Mouse (Mus musculus) C2C12 (cell line): ENCODE measurements around the gene Zfp13. TPM values are rescaled to one million over a fixed set of nuclear protein-coding genes. Genes with fewer than 3 reads are reported as not detected.

Experiments used
- H3K27me3 ChIP-seq: one replicate; pipeline ENCODE4 v1.6.1; 2011; ENCODE audit not compliant: control insufficient read depth, insufficient read depth, insufficient read length
- H3K36me3 ChIP-seq: one replicate; pipeline ENCODE4 v1.6.1; 2011; ENCODE audit not compliant: control insufficient read depth, insufficient read depth
- H3K4me3 ChIP-seq: one replicate; pipeline ENCODE4 v1.5.1; 2011; ENCODE audit warnings: mild to moderate bottlenecking, control low read depth; ENCODE audit not compliant: poor library complexity, insufficient read depth, severe bottlenecking
- H3K79me2 ChIP-seq: one replicate; pipeline ENCODE4 v1.6.1; 2011; ENCODE audit not compliant: control insufficient read depth, insufficient read depth
- H3K79me3 ChIP-seq: one replicate; pipeline ENCODE4 v1.6.1; 2011; ENCODE audit warnings: low read depth, control low read depth
- H3ac ChIP-seq: one replicate; pipeline ENCODE3; 2011; ENCODE audit warnings: low read depth; ENCODE audit not compliant: control insufficient read depth, insufficient read length
- CEBPB ChIP-seq: IDR thresholded peaks from one replicate; pipeline ENCODE4 v1.6.1; 2011; ENCODE audit warnings: low read depth, mild to moderate bottlenecking, control low read depth, moderate library complexity
- CTCF ChIP-seq: IDR thresholded peaks from one replicate; pipeline ENCODE4 v1.5.1; 2011; ENCODE audit not compliant: control insufficient read depth, insufficient read depth, insufficient read length
- FOSL1 ChIP-seq: IDR thresholded peaks from one replicate; pipeline ENCODE4 v1.8.0; 2011; ENCODE audit warnings: mild to moderate bottlenecking, low read length; ENCODE audit not compliant: poor library complexity, insufficient read depth, severe bottlenecking
- MAX ChIP-seq: IDR thresholded peaks from one replicate; pipeline ENCODE4 v1.6.1; 2011; ENCODE audit warnings: mild to moderate bottlenecking, control low read depth
- MYOD1 ChIP-seq: IDR thresholded peaks from one replicate; pipeline ENCODE4 v1.6.1; 2011; ENCODE audit warnings: low read depth; ENCODE audit not compliant: control insufficient read depth, insufficient read length
- MYOG ChIP-seq: IDR thresholded peaks from one replicate; pipeline ENCODE4 v1.6.1; 2011; ENCODE audit not compliant: control insufficient read depth, insufficient read length; ENCODE audit errors: extremely low read depth
- USF1 ChIP-seq: IDR thresholded peaks from one replicate; pipeline ENCODE4 v1.6.1; 2011; ENCODE audit warnings: low read depth, mild to moderate bottlenecking, control low read depth, moderate library complexity
- polyA plus RNA-seq: library from polyadenylated mRNA; unstranded; fragments of >200 nt; fragmentation: generic; extraction: Trizol; gene quantifications from one replicate; pipeline ENCODE4 v1.2.1, GENCODE M21; 2012; ENCODE audit warnings: missing spikeins

Gene Zfp13
- polyA plus RNA-seq, 1 experiment, result 5.2 TPM

- Histone ChIP-seq H3K4me3 (no peak overlapping the region), H3K36me3 (no peaks in the 10 kb centered on the region), H3K79me3 (no peaks in the 10 kb centered on the region), H3K79me2 (no peaks in the 10 kb centered on the region), H3ac (no peak overlapping the region), H3K27me3 (peaks cover 28% of the 10 kb centered on the region)
- no peak for TF ChIP-seq CTCF
These were observed 28.5 kb upstream of the Zfp13 start for GRCm38 (mm10) chr17:23627813-23628212.

- no peaks in the 10 kb centered on the region for H3K36me3 ChIP-seq
- TF ChIP-seq USF1, result no peak
- TF ChIP-seq CTCF, result no peak
- TF ChIP-seq CEBPB, result no peak
- no peak for TF ChIP-seq MYOG
- no peak for TF ChIP-seq MAX
- TF ChIP-seq MYOD1, result no peak
- no peak for TF ChIP-seq FOSL1
- no peak overlapping the region for H3K4me3 ChIP-seq
- H3K79me3 ChIP-seq, result no peaks in the 10 kb centered on the region
- peaks cover 41% of the 10 kb centered on the region for H3K27me3 ChIP-seq
- no peak overlapping the region for H3ac ChIP-seq
- H3K79me2 ChIP-seq, result no peaks in the 10 kb centered on the region
These were observed 21.1 kb upstream of the Zfp13 start for GRCm38 (mm10) chr17:23620351-23620750.

GRCm38 (mm10) chr17:23617087-23617486 lies 17.8 kb upstream of the Zfp13 start:
- Histone ChIP-seq H3K79me2 (no peaks in the 10 kb centered on the region), H3K4me3 (no peak overlapping the region), H3ac (no peak overlapping the region), H3K79me3 (no peaks in the 10 kb centered on the region), H3K36me3 (no peaks in the 10 kb centered on the region), H3K27me3 (peaks cover 30% of the 10 kb centered on the region)
- no peak for TF ChIP-seq USF1
- TF ChIP-seq MYOD1, result no peak
- no peak for TF ChIP-seq MYOG
- TF ChIP-seq MAX, result no peak
- TF ChIP-seq FOSL1, result no peak
- TF ChIP-seq CTCF, result no peak
- no peak for TF ChIP-seq CEBPB

GRCm38 (mm10) chr17:23610361-23610800 lies 11.1 kb upstream of the Zfp13 start:
- Histone ChIP-seq H3ac (no peak overlapping the region), H3K79me3 (no peaks in the 10 kb centered on the region), H3K27me3 (peaks cover 21% of the 10 kb centered on the region), H3K36me3 (no peaks in the 10 kb centered on the region), H3K79me2 (no peaks in the 10 kb centered on the region), H3K4me3 (no peak overlapping the region)
- TF ChIP-seq MYOG (no peak), FOSL1 (no peak), MYOD1 (no peak), CEBPB (no peak), USF1 (no peak), MAX (no peak), CTCF (peak; percentile 96)

GRCm38 (mm10) chr17:23609612-23610011 lies 10.3 kb upstream of the Zfp13 start:
- TF ChIP-seq USF1, result no peak
- H3K79me2 ChIP-seq, result no peaks in the 10 kb centered on the region
- no peaks in the 10 kb centered on the region for H3K36me3 ChIP-seq

GRCm38 (mm10) chr17:23605220-23605619 lies 5.9 kb upstream of the Zfp13 start:
- Histone ChIP-seq H3K27me3 (peaks cover 11% of the 10 kb centered on the region), H3K79me2 (no peaks in the 10 kb centered on the region), H3K4me3 (no peak overlapping the region), H3ac (no peak overlapping the region), H3K36me3 (no peaks in the 10 kb centered on the region), H3K79me3 (no peaks in the 10 kb centered on the region)
- no peak for TF ChIP-seq MYOG

More at GRCm38 (mm10) chr17:23609612-23610011, 10.3 kb upstream of the Zfp13 start:
- Histone ChIP-seq H3ac (no peak overlapping the region), H3K27me3 (peaks cover 21% of the 10 kb centered on the region), H3K79me3 (no peaks in the 10 kb centered on the region), H3K4me3 (no peak overlapping the region)
